Mouse (Mus musculus) heart, adult 9 months (tissue): Measurements from ENCODE around the gene Capn3.

Source experiments
- DNase-seq, 2 experiments: peaks; one replicate each; pipeline ENCODE4 v3.0.0; 2022; ENCODE audit warnings: low spot score in 2 of 2

The Capn3 gene

DNA sequence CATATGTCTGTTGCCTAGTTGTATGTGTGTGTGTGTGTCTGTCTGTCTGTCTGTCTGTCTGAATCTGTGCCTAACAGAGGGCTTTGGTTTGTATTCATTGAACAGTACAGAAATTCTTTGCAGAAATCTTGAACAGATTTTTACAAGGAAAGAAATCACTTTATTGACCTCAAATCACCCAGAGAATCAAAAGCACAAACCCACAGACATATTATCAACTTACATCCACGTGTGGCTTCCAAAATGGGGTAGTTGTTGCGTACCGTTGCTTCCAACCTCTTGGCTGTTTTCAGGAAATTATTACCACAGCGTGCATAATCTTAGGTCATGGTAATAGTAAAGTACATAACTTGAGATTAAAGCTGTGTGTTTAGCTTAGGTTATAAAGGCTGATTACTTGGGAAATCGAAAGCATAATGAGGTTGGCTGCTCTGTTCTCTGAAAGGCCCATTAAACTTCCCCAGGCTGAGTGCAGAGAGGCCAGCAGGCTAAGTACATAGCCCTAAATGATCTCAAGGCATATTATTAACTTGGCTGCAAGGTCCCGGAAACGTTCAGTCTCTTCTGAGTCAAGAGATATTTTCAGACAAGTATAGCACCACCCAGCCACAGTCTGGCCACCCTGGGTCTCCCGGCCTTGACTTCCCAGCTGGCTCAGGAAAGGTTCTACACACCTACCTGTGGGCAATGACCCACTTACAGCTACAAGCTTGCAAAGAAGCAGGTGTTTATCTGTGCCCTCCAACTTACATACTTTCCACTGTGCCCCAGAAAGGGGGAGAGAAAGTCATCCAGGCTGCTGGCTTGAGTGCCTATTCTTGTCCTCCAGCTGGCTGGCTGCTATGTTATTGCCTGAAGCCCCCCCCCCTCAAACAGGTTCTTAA lies 26.9 kb downstream of the Capn3 start:
- DNase-seq, result peak; percentile 21

DNA sequence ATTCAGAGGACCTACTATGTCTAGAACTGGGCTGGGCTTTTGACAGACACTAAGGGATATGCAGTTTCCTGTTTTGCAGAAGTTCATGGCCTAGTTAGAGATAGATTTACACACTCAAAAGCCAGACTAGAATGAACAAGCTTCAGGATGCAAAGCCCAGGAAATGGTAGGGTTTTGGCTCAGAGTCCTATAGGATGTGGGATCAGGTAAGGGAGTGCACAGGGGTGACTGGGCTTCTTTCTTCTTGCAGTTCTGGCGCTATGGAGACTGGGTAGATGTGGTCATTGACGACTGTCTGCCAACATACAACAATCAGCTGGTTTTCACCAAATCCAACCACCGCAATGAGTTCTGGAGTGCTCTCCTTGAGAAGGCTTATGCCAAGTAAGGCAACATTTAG lies 28.4 kb downstream of the Capn3 start:
- DNase-seq, result no peak

DNA sequence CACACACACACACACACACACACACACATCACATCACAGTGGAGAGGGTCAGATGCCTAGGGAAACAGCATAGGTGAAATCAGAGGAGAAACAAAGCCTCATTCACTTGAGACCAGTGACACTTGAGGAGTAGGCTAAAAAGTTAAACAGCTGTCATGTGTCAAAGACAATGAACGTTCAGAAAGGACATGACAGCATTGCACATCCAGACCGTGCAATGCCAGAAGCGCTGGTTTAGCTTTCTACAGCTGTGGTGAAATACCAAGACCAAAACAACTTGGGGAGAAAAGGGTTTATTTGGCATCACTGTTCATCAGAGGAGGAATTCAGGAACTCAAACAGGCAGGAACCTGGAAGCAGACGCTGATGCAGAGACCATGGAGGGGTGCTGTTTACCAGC lies 37.4 kb downstream of the Capn3 start:
- DNase-seq, result no peak

DNA sequence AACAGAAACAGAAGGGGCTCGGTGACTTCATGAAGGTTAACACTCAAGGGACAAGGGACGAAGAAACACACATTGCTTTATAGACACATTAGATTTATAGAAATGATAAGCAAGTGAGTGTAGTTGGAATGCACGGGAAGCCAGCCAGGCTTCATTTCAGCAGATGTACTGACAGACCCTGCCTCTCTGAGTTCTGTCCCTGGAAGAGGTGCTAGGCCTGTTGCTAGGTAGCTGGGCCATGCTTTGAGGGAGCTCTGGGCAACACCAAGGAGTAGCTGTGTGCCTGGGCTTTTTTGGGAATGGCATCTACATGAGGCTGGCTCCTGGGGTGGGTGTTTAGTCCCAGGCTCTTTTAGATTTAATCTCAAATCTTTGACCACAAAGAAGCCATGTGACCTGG lies 40.7 kb downstream of the Capn3 start:
- no peak for DNase-seq

DNA sequence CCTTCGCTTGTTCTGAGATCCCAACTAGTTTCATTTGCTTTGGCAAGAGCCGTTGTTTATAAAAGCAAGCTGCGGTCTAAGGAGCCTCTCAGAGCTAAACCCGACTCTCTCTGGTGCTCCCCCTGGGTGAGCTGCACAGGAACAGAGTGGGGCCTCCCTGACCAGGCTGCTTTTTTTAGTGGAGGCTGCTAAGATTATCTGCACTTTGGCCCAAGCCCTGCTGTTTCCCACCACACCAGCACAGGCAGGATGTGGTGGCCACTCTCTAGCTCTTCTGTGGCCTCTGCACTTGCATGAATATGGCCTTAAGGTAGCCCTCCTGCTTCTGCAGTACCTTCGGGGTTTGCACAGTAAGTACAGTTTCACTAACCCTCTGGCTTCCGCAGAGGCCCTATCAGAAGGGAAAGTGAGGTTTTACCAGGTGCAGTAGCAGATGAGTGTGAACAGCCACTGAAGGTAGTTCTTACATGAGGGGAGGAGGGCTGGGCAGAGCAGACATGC lies 44.2 kb downstream of the Capn3 start:
- no peak for DNase-seq

DNA sequence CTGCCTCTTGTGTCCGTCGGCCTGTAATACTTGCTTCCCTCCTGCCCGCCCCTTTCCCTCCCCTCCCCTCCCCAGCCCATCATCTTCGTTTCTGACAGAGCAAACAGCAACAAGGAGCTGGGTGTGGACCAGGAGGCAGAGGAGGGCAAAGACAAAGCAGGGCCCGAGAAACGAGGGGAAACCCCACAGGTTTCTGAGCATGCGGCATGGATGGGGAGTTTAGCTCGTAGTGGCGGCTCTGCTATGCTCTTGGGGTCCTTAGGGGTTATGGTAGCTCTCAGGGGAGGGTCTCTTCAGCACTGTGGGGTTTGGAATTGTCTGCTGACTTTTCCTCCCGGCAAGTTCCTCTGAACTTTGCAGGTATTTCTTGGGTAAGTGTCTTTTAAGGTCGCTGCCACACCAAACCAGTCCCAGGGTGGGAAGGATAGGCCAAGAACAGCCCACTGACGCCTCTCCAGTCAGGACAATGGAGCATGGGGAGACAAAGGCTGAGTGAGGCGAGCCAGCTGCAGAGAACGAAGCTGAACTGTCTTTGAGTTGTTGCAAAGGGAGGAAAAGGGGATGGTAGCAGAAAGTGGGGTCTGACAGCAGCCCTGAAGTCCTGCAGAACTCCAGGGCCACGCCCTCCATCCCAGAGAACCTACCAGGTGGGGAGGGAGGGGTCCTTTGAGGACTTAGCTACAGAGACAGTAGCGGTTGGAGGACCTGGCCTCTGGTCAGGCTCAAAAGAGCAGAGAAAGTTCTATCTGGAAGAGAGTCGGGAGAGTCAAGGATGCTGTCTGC lies 45.5 kb downstream of the Capn3 start:
- DNase-seq, result no peak

DNA sequence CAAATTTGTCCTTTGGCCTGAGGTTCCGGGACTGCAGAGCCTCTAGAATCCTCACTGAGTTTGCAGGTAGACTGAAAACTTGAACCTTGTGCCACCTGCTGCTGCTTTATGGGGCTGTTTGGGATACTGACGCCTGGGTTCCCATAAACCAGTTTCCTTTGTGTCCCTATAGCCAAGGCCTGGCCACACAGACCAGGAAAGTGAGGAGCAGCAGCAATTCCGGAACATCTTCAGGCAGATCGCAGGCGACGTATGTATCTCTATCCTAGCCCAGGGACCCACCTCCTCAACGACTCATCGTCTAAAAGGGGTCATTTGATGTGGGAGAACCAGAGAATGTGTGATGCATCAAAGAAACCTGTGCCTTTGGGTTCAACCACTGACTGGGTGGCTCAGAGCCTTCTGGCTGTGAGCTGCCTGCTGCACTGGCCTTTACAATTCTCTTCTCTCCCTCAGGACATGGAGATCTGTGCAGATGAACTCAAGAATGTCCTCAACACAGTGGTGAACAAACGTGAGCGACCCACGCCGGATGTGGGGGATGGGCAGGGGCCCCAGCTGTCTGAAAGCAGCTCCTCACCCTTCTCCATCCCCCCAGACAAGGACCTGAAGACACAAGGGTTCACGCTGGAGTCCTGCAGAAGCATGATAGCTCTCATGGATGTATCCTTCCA lies 46.2 kb downstream of the Capn3 start:
- no peak for DNase-seq

DNA sequence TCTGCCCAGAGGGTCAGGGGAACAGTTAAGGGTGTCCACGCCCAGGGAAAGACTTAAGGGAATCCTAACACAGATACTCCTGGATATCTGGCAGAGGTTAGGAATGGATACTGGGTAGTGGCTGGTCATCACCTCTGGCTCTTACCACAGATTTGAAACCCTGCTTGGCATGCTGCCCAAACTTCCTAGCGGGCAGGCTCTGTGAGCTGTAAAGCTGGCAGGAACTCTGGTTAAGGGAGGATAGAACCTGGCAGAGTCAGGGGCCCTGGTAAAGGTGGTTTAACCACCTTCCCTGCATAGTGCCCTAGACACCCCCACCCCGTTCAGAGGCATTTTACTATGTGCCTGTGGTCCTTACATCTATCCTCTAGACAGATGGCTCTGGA lies 46.8 kb downstream of the Capn3 start:
- no peak for DNase-seq

DNA sequence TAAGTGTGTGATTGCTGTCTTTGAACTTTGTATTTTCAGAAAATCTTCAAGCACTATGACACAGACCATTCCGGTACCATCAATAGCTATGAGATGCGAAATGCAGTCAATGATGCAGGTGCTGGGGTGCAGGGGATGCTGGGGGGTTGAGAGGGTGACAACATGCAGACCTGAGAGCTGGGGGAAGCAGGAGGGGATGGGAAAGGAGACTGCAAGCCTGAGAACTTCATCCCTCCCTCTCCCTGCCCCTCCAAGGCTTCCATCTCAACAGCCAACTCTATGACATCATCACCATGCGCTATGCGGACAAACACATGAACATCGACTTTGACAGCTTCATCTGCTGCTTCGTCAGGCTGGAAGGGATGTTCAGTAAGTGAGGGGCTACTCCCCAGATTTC lies 47.3 kb downstream of the Capn3 start:
- DNase-seq, result no peak

DNA sequence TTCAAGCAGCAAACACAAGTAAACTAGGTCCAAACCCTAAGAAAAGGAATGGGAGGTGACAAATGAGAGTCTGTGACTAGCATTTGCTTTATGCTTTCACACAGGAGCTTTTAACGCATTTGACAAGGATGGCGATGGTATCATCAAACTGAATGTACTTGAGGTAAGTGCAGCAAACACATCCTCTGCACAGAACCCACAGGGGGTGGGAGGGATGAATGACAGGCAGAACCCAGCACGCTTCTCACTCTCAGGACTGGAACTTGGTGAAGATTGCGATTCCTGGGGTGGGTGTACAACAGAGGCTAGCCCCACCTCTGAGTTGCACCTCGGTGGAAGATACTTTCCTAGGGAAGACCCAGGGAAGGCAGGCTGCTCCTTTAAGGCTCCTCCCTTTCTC lies 48.2 kb downstream of the Capn3 start:
- no peak for DNase-seq

DNA sequence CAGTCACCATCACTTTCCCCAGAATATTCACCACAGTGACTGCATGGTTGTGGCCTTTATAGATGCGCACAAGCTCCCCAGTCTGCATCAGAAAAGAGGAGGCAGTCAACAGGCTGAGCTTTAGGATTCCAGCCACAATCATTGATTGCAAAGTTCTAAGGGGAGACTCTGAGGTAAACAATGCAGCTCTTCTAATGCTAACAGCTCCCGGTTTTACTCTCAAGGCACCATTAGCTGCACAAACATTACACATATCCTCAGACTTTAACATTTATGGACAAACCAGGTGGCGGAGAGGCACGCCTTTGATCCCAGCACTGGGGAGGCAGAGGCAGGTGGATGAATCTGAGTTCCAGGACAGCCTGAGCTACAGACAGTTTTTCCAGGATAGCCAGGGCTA lies 58.4 kb downstream of the Capn3 start:
- no peak for DNase-seq

DNA sequence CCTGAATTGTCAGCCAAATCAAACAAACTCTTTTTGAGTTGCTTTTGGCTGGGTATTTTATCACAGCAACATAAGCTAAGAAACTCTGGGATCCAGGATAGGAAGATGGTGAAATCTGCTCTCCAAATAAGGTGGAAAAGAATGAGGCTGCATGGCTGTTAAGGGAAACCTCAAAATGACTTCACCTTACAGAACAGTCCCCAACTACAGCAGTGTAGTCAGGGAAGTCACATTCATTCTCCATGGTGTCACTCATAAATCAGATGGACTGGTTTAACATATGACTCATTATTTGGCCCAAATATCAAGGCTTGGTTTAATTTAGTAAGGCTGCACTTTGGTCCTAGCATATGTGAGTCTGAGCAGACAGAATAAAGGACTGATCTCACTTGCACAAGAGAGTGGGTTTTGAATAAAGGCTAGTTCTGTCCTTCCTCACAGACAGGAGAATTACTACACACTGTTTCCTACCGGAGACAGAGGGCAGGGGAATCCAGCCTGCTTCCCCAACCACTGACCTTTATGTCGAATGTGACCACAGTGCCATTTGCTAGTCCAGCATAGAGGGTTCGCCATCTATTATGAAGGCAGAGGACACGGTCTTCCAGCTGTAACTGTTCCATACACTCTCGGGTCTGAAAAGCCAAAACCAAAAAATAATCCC lies 62.9 kb downstream of the Capn3 start:
- no peak for DNase-seq

DNA sequence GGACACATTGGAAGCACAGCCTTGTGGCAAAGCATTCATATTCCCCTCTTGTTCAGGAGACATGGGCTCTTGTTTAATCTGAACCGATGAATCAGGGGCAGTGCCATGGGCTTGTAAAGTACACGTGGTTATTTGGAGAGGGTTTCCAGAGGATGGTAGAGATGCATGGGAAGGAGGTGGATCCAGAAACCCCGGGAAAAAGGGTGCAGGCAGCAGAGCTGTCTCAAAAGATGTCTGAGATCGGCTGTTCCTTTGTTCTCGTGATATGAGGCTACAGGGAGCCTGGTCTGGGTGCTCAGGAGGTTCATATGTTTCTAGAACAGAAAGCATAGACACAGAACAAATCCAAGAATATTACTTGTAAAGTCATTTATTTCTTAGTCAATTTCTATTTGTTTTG lies 71.0 kb downstream of the Capn3 start:
- no peak for DNase-seq

DNA sequence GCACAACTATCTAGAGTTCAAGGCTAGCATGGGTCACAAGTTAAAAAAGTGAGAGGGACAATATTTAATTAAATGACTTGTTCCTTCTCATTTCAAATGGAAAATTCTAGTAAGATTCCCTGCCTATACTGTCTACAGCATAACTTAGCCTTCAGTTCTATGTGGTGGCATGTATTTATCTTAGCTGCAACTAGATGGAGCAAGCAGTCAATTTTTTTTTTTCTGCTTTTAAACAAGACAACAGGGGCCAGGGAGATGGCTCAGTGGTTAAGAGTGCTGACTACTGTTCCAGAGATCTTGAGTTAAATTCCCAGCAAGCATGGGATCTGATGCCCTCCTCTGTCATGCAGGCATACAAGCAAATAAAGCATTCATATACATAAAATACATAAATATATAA lies 73.7 kb downstream of the Capn3 start:
- DNase-seq, result no peak

DNA sequence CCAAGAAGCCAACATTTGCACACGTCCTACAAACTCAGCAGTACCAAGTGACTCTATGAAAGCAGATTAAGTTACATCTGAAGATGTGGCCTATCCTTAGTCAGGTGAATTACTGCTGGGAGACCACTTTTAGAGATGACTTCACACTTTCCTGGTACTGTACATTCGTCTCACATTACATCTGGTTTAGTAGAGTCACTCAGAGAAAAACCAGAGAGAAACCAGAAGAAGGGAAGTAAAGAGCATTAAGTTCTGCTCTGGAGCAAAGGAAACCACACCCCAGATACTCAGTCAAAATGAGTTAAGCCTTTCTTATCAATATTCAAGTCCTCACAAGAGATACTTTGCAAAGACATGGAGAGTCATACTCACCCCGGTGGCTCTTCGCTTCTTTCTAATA lies 75.4 kb downstream of the Capn3 start:
- no peak for DNase-seq

DNA sequence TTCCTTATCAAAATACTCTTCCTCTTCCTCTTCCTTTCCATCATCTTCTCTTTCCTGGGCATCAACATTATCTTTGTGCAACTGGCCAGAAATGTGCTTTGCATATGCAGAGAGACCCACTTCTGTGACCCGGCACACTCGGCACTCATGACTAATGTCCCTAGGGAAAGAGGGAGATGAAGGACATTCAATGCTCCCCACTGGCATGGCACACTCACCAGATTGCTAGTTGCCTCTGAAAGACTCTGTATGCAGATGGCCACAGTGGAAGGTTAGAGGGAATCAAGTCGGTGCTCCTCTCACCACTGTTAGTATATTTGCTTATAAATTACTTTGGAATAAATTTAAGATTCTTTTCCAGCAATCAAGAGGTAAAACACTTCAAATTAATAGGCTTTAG lies 83.5 kb downstream of the Capn3 start:
- DNase-seq, result peak; percentile 22 to 39

DNA sequence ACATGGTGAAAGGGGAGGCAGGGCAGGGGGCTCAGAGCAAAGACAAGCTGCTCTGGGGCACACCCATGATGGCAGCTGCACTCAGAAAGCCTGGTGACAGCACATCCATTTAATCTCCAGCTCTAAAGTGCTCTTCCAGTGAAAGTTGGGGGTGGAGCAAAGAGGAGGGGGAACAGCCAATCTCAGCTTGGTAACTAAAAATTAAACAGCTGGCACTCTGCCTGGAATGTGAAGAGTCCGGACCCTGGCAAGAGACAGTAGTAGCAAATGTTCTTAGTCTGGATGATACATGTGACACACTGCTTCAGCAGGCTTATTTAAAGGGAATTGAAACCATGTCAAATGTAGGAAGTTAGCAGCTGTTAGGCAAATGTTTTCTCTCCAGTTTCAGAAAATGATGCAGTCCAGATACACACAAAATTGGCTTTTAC lies 84.0 kb downstream of the Capn3 start:
- peak; percentile 94 to 96 for DNase-seq

DNA sequence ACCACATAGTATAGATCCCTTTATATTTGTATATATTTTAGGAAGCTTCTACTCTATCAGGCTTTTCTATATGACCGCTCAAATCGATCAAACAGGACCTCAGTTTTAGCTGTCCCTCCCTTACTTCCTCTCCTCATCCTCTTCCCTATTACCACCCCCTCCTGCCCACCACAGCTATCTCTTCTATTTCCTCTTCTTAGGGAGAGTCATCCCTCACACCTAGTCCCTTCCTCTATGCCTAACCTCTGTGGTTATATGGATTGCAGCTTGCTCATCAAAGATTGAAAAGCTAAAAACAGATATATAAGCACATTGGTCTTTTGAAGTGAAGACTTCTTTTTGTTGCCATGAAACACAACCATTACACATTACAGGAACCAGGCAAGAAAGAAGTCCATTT lies 88.9 kb downstream of the Capn3 start:
- DNase-seq, result no peak
